Mouse (Mus musculus): ENCODE results near the gene Ghrl.
"Not testable (repeated sequence)": the region's sequence is repeated elsewhere in the genome, so short reads cannot be mapped to it uniquely, and the experiment has no call there.

Gene Ghrl

DNA sequence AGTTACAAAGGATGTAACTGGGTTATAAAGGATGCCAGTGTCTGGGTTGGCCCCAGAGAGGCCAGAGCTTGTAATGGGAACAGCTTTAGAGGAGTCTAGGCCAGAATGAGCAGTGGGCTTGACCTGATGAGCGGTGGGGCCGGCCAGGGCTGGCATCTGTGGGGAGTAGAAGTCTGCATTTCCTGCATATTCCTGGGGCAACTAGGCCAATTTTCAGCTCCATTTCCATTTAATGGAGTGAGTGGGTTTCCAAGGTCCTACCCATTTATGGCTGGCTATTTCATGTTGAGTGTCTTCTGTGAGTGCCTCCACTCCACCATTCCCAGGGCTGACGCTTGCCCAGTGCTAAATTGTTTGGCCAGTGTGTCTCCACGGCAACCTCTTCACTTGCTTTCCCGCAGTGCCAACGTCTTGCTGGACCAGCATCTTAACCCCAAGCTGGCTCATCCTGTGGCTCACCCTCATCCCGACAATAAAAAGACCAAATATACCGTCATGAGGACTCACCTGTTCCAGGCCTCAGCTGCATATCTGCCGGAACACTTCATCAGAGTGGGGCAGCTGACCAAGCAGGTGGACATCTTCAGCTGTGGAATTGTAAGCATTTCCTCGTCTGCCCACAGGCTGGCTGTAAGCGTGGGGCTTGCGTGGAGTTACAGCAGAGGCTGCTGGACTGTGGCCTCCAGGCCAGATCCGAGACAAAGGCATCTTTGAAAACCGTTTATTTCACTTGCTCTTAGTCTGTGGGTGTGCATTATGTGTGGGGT lies 41.3 kb downstream of the Ghrl start:
- TF ChIP-seq CTCF (conservative IDR thresholded peaks at IDR 0.05; ENCODE audit: low read length) (no peak), NANOG (IDR thresholded peaks at IDR 0.05; ENCODE audit: borderline replicate concordance, low read length) (no peak), POU5F1 (IDR thresholded peaks at IDR 0.05; ENCODE audit: borderline replicate concordance, low read length) (no peak)

DNA sequence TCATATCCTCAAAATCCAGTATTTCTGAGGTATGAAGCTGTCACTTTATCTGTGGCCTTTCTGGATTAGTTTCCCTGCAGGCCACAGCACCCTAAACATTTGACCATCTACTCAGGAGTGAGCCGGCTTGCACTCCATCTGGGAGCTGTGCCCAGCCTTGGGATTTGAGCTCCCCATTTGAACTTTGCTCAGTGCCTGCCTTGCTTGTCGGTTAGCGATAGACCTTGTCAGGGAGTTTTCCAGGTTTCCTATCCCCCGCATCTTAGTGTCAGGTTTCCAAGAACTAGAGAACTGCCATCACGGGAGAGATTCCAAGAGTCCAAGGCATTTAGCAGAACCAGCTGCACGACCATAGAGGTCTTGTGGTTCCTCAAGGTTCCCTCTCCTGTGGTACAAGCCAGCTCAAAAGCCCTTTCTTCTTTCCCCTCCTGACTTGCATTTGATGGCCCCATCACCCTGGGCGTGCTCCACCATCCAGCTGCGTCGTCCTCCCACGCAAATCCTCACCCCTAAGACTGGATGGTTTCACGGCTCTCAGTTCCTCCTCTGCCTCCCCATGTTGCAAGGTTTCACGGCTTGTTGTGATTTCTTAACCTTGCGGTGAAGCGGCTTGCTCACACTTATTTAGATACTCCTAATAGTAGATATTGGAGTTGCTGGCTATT lies 42.5 kb downstream of the Ghrl start:
- no peaks in the 10 kb centered on the region for H3K9me3 ChIP-seq (ENCODE audit: low read length)
- no peaks in the 10 kb centered on the region for H3K27me3 ChIP-seq (ENCODE audit: insufficient read depth, low read length)
- H3K4me3 ChIP-seq (replicated peaks; ENCODE audit: low read length): no peak overlapping the region
- TF ChIP-seq NANOG (IDR thresholded peaks at IDR 0.05; ENCODE audit: borderline replicate concordance, low read length) (no peak), POU5F1 (IDR thresholded peaks at IDR 0.05; ENCODE audit: borderline replicate concordance, low read length) (no peak), CTCF (conservative IDR thresholded peaks at IDR 0.05; ENCODE audit: low read length) (no peak)
- peaks cover 81% of the 10 kb centered on the region for H3K4me1 ChIP-seq (replicated peaks; ENCODE audit: low read depth, low read length)
- H3K36me3 ChIP-seq (ENCODE audit: insufficient read depth, low read length): no peaks in the 10 kb centered on the region

More for the DNA sequence above, 41.3 kb downstream of the Ghrl start:
- H3K36me3 ChIP-seq (ENCODE audit: insufficient read depth, low read length): no peaks in the 10 kb centered on the region
- H3K4me1 ChIP-seq (replicated peaks; ENCODE audit: low read depth, low read length): peaks cover 85% of the 10 kb centered on the region
- H3K27me3 ChIP-seq (ENCODE audit: insufficient read depth, low read length): no peaks in the 10 kb centered on the region
- no peak overlapping the region for H3K4me3 ChIP-seq (replicated peaks; ENCODE audit: low read length)
- H3K9me3 ChIP-seq (ENCODE audit: low read length): no peaks in the 10 kb centered on the region

DNA sequence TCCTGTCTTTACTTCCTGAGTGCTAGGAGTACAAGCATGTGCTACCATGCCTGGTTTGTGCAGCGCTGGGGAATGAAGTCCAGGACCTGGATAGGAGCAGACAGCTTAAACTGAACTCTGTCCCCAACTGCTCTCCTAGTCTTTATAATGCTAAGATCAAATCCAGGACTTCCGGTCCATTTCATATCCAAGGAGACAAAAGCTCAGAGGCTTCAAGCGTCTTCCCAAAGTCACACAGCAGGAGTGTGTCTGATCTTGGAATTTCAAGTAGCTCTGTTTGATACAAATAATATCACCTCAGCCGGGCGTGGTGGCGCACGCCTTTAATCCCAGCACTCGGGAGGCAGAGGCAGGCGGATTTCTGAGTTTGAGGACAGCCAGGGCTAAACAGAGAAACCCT lies 43.7 kb downstream of the Ghrl start:
- TF ChIP-seq CTCF (conservative IDR thresholded peaks at IDR 0.05; ENCODE audit: low read length) (no peak), NANOG (IDR thresholded peaks at IDR 0.05; ENCODE audit: borderline replicate concordance, low read length) (no peak), POU5F1 (IDR thresholded peaks at IDR 0.05; ENCODE audit: borderline replicate concordance, low read length) (no peak)
- no peaks in the 10 kb centered on the region for H3K27me3 ChIP-seq (ENCODE audit: insufficient read depth, low read length)
- H3K9me3 ChIP-seq (ENCODE audit: low read length): no peaks in the 10 kb centered on the region
- no peaks in the 10 kb centered on the region for H3K36me3 ChIP-seq (ENCODE audit: insufficient read depth, low read length)
- H3K4me3 ChIP-seq (replicated peaks; ENCODE audit: low read length): no peak overlapping the region
- peaks cover 75% of the 10 kb centered on the region for H3K4me1 ChIP-seq (replicated peaks; ENCODE audit: low read depth, low read length)

DNA sequence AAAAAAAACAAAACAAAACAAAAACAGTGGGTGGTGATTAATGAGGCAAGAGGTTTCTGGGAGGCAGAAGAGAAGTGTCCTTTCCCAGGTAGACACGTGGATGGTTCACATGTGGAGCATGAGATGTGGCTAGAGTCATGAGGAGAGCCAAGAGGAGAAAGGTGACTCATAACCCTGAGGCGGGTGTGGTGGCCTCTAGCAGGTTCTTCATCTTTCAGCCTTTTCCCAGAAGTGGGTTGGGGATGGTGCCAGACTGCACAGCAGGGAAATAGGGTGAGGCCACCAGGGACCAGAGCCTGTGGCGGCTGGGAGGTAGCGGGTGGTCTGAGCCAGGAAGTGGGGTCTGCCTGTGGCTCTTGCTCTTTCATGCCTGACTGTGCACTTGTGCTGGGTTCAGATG lies 44.4 kb downstream of the Ghrl start:
- H3K9me3 ChIP-seq (ENCODE audit: low read length): no peaks in the 10 kb centered on the region
- no peaks in the 10 kb centered on the region for H3K27me3 ChIP-seq (ENCODE audit: insufficient read depth, low read length)
- no peaks in the 10 kb centered on the region for H3K36me3 ChIP-seq (ENCODE audit: insufficient read depth, low read length)
- peaks cover 74% of the 10 kb centered on the region for H3K4me1 ChIP-seq (replicated peaks; ENCODE audit: low read depth, low read length)
- TF ChIP-seq POU5F1 (IDR thresholded peaks at IDR 0.05; ENCODE audit: borderline replicate concordance, low read length): no peak
- TF ChIP-seq CTCF (conservative IDR thresholded peaks at IDR 0.05; ENCODE audit: low read length): no peak
- no peak for TF ChIP-seq NANOG (IDR thresholded peaks at IDR 0.05; ENCODE audit: borderline replicate concordance, low read length)
- H3K4me3 ChIP-seq (replicated peaks; ENCODE audit: low read length): no peak overlapping the region

DNA sequence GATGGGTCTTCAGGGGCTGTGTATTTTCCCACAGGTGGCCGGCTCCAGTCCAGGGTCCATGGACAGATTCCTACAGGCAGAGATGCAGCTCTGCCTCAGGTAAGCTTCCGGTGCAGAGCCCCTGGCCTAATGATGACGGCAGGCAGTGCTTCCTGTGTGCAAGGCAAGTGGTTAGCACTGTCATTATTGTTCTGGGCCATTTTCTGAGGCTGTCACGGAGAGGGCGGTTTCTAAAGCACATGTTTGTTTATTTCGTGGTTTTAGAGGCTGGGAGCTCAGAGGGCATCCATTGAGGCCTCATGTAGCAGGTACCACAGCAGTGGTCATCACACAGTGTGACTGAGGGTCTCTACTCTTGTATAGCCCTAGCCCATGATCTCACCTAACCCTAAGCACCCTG lies 46.7 kb downstream of the Ghrl start:
- no peak for TF ChIP-seq POU5F1 (IDR thresholded peaks at IDR 0.05; ENCODE audit: borderline replicate concordance, low read length)
- TF ChIP-seq CTCF (conservative IDR thresholded peaks at IDR 0.05; ENCODE audit: low read length): no peak
- TF ChIP-seq NANOG (IDR thresholded peaks at IDR 0.05; ENCODE audit: borderline replicate concordance, low read length): no peak
- Histone ChIP-seq H3K27me3 (ENCODE audit: insufficient read depth, low read length) (no peaks in the 10 kb centered on the region), H3K9me3 (ENCODE audit: low read length) (no peaks in the 10 kb centered on the region), H3K36me3 (ENCODE audit: insufficient read depth, low read length) (no peaks in the 10 kb centered on the region), H3K4me3 (replicated peaks; ENCODE audit: low read length) (no peak overlapping the region), H3K4me1 (replicated peaks; ENCODE audit: low read depth, low read length) (peaks cover 79% of the 10 kb centered on the region)

DNA sequence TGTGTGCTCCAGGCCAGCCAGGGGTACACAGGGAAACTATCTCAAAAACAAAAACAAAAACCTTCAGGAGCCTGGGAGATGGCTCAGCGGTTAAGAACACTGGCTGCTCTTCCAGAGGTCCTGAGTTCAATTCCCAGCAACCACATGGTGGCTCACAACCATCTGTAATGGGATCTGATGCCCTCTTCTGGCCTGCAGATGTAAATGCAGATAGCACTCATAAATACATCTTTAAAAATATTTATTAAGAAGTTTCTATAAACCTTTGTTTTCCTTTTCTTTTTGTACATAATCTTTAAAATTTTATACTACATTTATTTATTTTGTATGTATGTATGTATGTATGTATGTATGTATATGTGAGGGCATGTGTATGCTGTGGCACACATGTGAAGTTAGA lies 47.7 kb downstream of the Ghrl start:
- not testable (repeated sequence) for H3K4me3 ChIP-seq (replicated peaks; ENCODE audit: low read length); H3K27me3 ChIP-seq (ENCODE audit: insufficient read depth, low read length); H3K36me3 ChIP-seq (ENCODE audit: insufficient read depth, low read length); H3K9me3 ChIP-seq (ENCODE audit: low read length)
- peak; percentile 36 for TF ChIP-seq CTCF (conservative IDR thresholded peaks at IDR 0.05; ENCODE audit: low read length)
- peaks cover 79% of the 10 kb centered on the region for H3K4me1 ChIP-seq (replicated peaks; ENCODE audit: low read depth, low read length)

DNA sequence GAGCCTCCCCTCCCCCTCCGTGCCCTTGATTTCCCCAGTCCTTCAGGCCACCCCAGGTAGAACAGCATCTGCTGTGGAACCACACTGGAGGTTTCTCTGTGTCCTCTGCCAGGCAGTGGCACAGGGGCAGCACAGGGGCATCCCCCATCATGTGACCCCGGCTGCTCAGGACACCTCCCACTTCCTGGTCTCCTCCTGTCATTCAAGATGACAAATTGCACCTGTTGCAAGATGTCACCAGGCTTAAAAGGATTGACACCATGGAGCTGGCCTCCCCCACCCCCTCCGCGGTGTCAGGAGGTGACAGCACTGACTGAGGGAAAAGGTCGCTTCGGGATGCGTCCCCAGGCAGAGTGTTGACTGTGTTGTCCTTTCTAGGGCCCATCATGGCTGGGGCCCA lies 49.9 kb downstream of the Ghrl start:
- H3K27me3 ChIP-seq (ENCODE audit: insufficient read depth, low read length): no peaks in the 10 kb centered on the region
- H3K36me3 ChIP-seq (ENCODE audit: insufficient read depth, low read length): no peaks in the 10 kb centered on the region
- peak overlapping the region; percentile 29; the same call in 1 of the 2 replicates for H3K4me3 ChIP-seq (replicated peaks; ENCODE audit: low read length)
- H3K4me1 ChIP-seq (replicated peaks; ENCODE audit: low read depth, low read length): peaks cover 60% of the 10 kb centered on the region
- no peak for TF ChIP-seq CTCF (conservative IDR thresholded peaks at IDR 0.05; ENCODE audit: low read length)
- no peak for TF ChIP-seq POU5F1 (IDR thresholded peaks at IDR 0.05; ENCODE audit: borderline replicate concordance, low read length)
- no peak for TF ChIP-seq NANOG (IDR thresholded peaks at IDR 0.05; ENCODE audit: borderline replicate concordance, low read length)
- H3K9me3 ChIP-seq (ENCODE audit: low read length): no peaks in the 10 kb centered on the region

DNA sequence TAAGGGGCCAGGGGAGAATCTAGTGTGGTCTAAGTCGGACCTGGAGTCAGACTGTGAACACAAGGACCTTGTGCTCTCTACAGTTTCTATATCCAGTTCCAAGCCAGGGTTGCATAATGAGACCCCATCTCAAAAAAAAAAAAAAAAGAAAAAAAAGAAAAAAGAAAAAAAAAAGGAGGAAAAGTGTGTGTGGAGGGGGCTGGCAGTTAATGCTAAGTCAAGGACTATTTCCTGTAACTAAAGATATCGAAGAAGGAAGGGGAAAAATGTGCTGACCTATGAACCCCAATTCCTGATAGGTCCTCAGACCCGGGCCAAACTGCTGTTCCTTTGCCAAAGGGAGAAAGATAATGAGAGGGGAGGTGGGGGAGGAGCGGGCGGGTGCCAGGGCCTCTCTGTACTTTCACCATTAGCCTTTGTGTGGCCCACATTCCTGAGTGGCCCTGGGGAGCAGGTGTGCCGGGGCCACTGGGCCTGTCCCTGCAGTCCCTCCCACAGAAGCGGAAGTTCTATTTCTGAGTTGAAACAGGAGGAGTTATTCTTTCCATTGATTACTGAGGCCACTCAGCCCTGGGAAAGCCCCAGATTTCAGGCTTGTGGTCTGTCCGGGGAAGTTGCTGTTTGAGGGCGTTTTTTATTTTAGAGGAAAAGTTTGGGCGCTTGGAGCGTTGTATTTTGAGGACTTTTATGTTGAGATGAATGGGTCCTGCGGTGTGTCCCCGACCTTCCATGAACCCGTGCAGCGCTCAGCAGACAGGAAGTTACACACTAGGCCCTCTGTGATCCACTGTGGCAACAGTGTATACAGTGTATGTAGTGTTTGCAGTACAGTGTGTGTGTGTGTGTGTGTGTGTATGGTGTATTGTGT lies 51.2 kb downstream of the Ghrl start:
- no peaks in the 10 kb centered on the region for H3K9me3 ChIP-seq (ENCODE audit: low read length)
- TF ChIP-seq POU5F1 (IDR thresholded peaks at IDR 0.05; ENCODE audit: borderline replicate concordance, low read length) (no peak), CTCF (conservative IDR thresholded peaks at IDR 0.05; ENCODE audit: low read length) (no peak), NANOG (IDR thresholded peaks at IDR 0.05; ENCODE audit: borderline replicate concordance, low read length) (no peak)
- no peaks in the 10 kb centered on the region for H3K27me3 ChIP-seq (ENCODE audit: insufficient read depth, low read length)
- H3K4me3 ChIP-seq (replicated peaks; ENCODE audit: low read length): peak overlapping the region; percentile 23
- H3K36me3 ChIP-seq (ENCODE audit: insufficient read depth, low read length): no peaks in the 10 kb centered on the region
- peaks cover 54% of the 10 kb centered on the region for H3K4me1 ChIP-seq (replicated peaks; ENCODE audit: low read depth, low read length)
